Mouse (Mus musculus) limb, embryonic 12.5 days (tissue): ENCODE measurements around the gene Lgi2. TPM values are rescaled to one million over a fixed set of nuclear protein-coding genes. Genes with fewer than 3 reads are reported as not detected.

ENCODE experiments used
- ATAC-seq: fragments of 200-750 bp; cut with Nextera tagmentation; 2 replicates; pipeline ENCODE4 v1.8.0; 2017; ENCODE audit warnings: low read depth, moderate TSS enrichment; ENCODE audit not compliant: insufficient number of reproducible peaks, insufficient read depth, low FRiP score, low TSS enrichment
- H3K27ac ChIP-seq: fragments of 300-500 bp; sonication (generic); 2 replicates; pipeline ENCODE4 v1.5.1; 2016; ENCODE audit warnings: mild to moderate bottlenecking, moderate library complexity
- H3K27me3 ChIP-seq: fragments of 300-500 bp; sonication (generic); 2 replicates; pipeline ENCODE4 v1.6.1; 2016; ENCODE audit warnings: mild to moderate bottlenecking, moderate library complexity
- H3K36me3 ChIP-seq: fragments of 300-500 bp; sonication (generic); 2 replicates; pipeline ENCODE4 v1.6.1; 2016; ENCODE audit warnings: mild to moderate bottlenecking, moderate library complexity
- H3K4me1 ChIP-seq: fragments of 300-500 bp; sonication (generic); replicated peaks from 2 replicates; pipeline ENCODE4 v1.6.1; 2016
- H3K4me2 ChIP-seq: fragments of 300-500 bp; sonication (generic); 2 replicates; pipeline ENCODE4 v1.6.1; 2016; ENCODE audit warnings: mild to moderate bottlenecking, moderate library complexity
- H3K4me3 ChIP-seq: fragments of 300-500 bp; sonication (generic); replicated peaks from 2 replicates; pipeline ENCODE4 v1.5.1; 2016; ENCODE audit warnings: mild to moderate bottlenecking
- H3K9ac ChIP-seq: fragments of 300-500 bp; sonication (generic); replicated peaks from 2 replicates; pipeline ENCODE4 v1.6.1; 2016; ENCODE audit warnings: mild to moderate bottlenecking, moderate library complexity
- H3K9me3 ChIP-seq: fragments of 300-500 bp; sonication (generic); 2 replicates; pipeline ENCODE4 v1.6.1; 2016; ENCODE audit warnings: mild to moderate bottlenecking, moderate library complexity
- WGBS: fragments of 180-500 bp; shearing (Covaris S2); methylation state at CpG from one replicate; pipeline ENCODE4 v1.1.7; 2016; 5-methylcytosine and 5-hydroxymethylcytosine counted together
- polyA plus RNA-seq: library from polyadenylated mRNA; unstranded; fragments of >200 nt; fragmentation: Nextera tagmentation; extraction: Ambion mirVana; gene quantifications from 2 replicates; pipeline ENCODE4 v1.2.1, GENCODE M21; 2016

Gene Lgi2
- polyA plus RNA-seq, result 1.2 and 1.3 TPM in 2 replicates

- Histone ChIP-seq H3K27ac (no peak within 1 kb of the TSS), H3K4me3 (peak within 1 kb of the TSS; percentile 70), H3K9me3 (peaks cover 12% of the 10 kb centered on the region), H3K9ac (peak within 1 kb of the TSS; percentile 74), H3K4me1 (peaks cover 12% of the 10 kb centered on the region), H3K4me2 (peak within 1 kb of the TSS; percentile 95), H3K36me3 (no peaks in the 10 kb centered on the region), H3K27me3 (peaks cover 30% of the 10 kb centered on the region)
- WGBS, result 2% methylated on average over 26 of the region's 83 CpGs
- ATAC-seq, result peak; percentile 60
Observed at GRCm38 (mm10) chr5:52565813-52566531, at the start of gene Lgi2. TSS of gene Lgi2 (minus strand) at chr5:52566462.

- H3K9ac ChIP-seq, result no peak overlapping the region
- ATAC-seq, result no peak
- peaks cover 40% of the 10 kb centered on the region for H3K4me1 ChIP-seq
- peaks cover 15% of the 10 kb centered on the region for H3K27me3 ChIP-seq
- no peaks in the 10 kb centered on the region for H3K36me3 ChIP-seq
- 42% methylated on average over 9 of the region's 9 CpGs for WGBS
- peaks cover 7% of the 10 kb centered on the region; the same call in 1 of the 2 replicates for H3K9me3 ChIP-seq
- no peak overlapping the region for H3K4me3 ChIP-seq
- H3K27ac ChIP-seq, result no peak overlapping the region
- H3K4me2 ChIP-seq, result no peak overlapping the region
Observed at GRCm38 (mm10) chr5:52615421-52615820, 49.2 kb upstream of the Lgi2 start.

- Histone ChIP-seq H3K27me3 (peaks cover 15% of the 10 kb centered on the region), H3K4me3 (no peak overlapping the region), H3K36me3 (no peaks in the 10 kb centered on the region), H3K4me1 (peaks cover 43% of the 10 kb centered on the region), H3K4me2 (no peak overlapping the region), H3K9ac (no peak overlapping the region), H3K9me3 (peaks cover 7% of the 10 kb centered on the region; the same call in 1 of the 2 replicates), H3K27ac (no peak overlapping the region)
- no peak for ATAC-seq
- WGBS, result 84% methylated on average over 4 of the region's 4 CpGs
Observed at GRCm38 (mm10) chr5:52614686-52615085, 48.4 kb upstream of the Lgi2 start.

GRCm38 (mm10) chr5:52612776-52613175 is 46.5 kb upstream of the Lgi2 start:
- ATAC-seq, result no peak
- no peak overlapping the region for H3K27ac ChIP-seq
- H3K9me3 ChIP-seq, result peaks cover 14% of the 10 kb centered on the region; the same call in 1 of the 2 replicates
- H3K9ac ChIP-seq, result no peak overlapping the region
- no peaks in the 10 kb centered on the region for H3K36me3 ChIP-seq
- H3K4me1 ChIP-seq, result peaks cover 30% of the 10 kb centered on the region
- 91% methylated on average over 6 of the region's 8 CpGs for WGBS
- no peak overlapping the region for H3K4me3 ChIP-seq
- no peak overlapping the region for H3K4me2 ChIP-seq
- H3K27me3 ChIP-seq, result peaks cover 8% of the 10 kb centered on the region

GRCm38 (mm10) chr5:52611315-52611895 is 45.1 kb upstream of the Lgi2 start:
- Histone ChIP-seq H3K4me2 (no peak overlapping the region), H3K27ac (no peak overlapping the region)
- WGBS, result 78% methylated on average over 10 of the region's 10 CpGs

GRCm38 (mm10) chr5:52610306-52610705 is 44.0 kb upstream of the Lgi2 start:
- H3K9me3 ChIP-seq, result peaks cover 19% of the 10 kb centered on the region; the same call in 1 of the 2 replicates
- peaks cover 17% of the 10 kb centered on the region for H3K4me1 ChIP-seq
- H3K36me3 ChIP-seq, result no peaks in the 10 kb centered on the region
- no peak overlapping the region for H3K4me3 ChIP-seq
- WGBS, result 47% methylated on average over 4 of the region's 4 CpGs
- H3K27ac ChIP-seq, result no peak overlapping the region
- no peak overlapping the region for H3K9ac ChIP-seq
- peaks cover 6% of the 10 kb centered on the region for H3K27me3 ChIP-seq
- no peak overlapping the region for H3K4me2 ChIP-seq
- ATAC-seq, result no peak

More at GRCm38 (mm10) chr5:52611315-52611895, 45.1 kb upstream of the Lgi2 start:
- Histone ChIP-seq H3K27me3 (peaks cover 6% of the 10 kb centered on the region), H3K4me3 (no peak overlapping the region), H3K36me3 (no peaks in the 10 kb centered on the region), H3K9ac (no peak overlapping the region), H3K4me1 (peaks cover 23% of the 10 kb centered on the region), H3K9me3 (peaks cover 19% of the 10 kb centered on the region; the same call in 1 of the 2 replicates)
- ATAC-seq, result no peak

GRCm38 (mm10) chr5:52609672-52610071 is 43.4 kb upstream of the Lgi2 start:
- H3K36me3 ChIP-seq, result no peaks in the 10 kb centered on the region
- H3K27me3 ChIP-seq, result peaks cover 6% of the 10 kb centered on the region
- no peak overlapping the region for H3K9ac ChIP-seq
- peaks cover 19% of the 10 kb centered on the region; the same call in 1 of the 2 replicates for H3K9me3 ChIP-seq
- no peak overlapping the region for H3K4me2 ChIP-seq
- H3K27ac ChIP-seq, result no peak overlapping the region
- H3K4me3 ChIP-seq, result no peak overlapping the region
- WGBS, result 79% methylated on average over 10 of the region's 10 CpGs
- H3K4me1 ChIP-seq, result peaks cover 17% of the 10 kb centered on the region
- ATAC-seq, result no peak

GRCm38 (mm10) chr5:52604582-52605041 is 38.4 kb upstream of the Lgi2 start:
- peaks cover 12% of the 10 kb centered on the region; the same call in 1 of the 2 replicates for H3K9me3 ChIP-seq
- H3K9ac ChIP-seq, result no peak overlapping the region
- no peaks in the 10 kb centered on the region for H3K36me3 ChIP-seq
- H3K4me2 ChIP-seq, result no peak overlapping the region
- peaks cover 16% of the 10 kb centered on the region for H3K4me1 ChIP-seq
- no peak overlapping the region for H3K4me3 ChIP-seq
- peaks cover 31% of the 10 kb centered on the region for H3K27me3 ChIP-seq
- 13% methylated on average over 6 of the region's 6 CpGs for WGBS
- H3K27ac ChIP-seq, result 0 out of 2 replicates have a peak overlapping the region, but pooled peaks have one; percentile 17
- peak; percentile 81; the same call in 1 of the 2 replicates for ATAC-seq

- no peak for ATAC-seq
- Histone ChIP-seq H3K4me1 (no peaks in the 10 kb centered on the region), H3K36me3 (no peaks in the 10 kb centered on the region), H3K27ac (no peak overlapping the region), H3K9me3 (peaks cover 7% of the 10 kb centered on the region; the same call in 1 of the 2 replicates), H3K4me2 (no peak overlapping the region), H3K4me3 (no peak overlapping the region), H3K27me3 (no peaks in the 10 kb centered on the region), H3K9ac (no peak overlapping the region)
- 86% methylated on average over 9 of the region's 9 CpGs for WGBS
Observed at GRCm38 (mm10) chr5:52590612-52591011, 24.4 kb upstream of the Lgi2 start.

- no peak overlapping the region for H3K4me3 ChIP-seq
- no peak overlapping the region for H3K4me2 ChIP-seq
- WGBS, result 86% methylated on average over 4 of the region's 4 CpGs
- H3K9me3 ChIP-seq, result peaks cover 7% of the 10 kb centered on the region; the same call in 1 of the 2 replicates
- ATAC-seq, result no peak
- H3K9ac ChIP-seq, result no peak overlapping the region
- no peaks in the 10 kb centered on the region for H3K36me3 ChIP-seq
- H3K27me3 ChIP-seq, result no peaks in the 10 kb centered on the region
- H3K4me1 ChIP-seq, result no peaks in the 10 kb centered on the region
- H3K27ac ChIP-seq, result no peak overlapping the region
Observed at GRCm38 (mm10) chr5:52588650-52589049, 22.4 kb upstream of the Lgi2 start.

- no peaks in the 10 kb centered on the region for H3K4me1 ChIP-seq
- H3K27me3 ChIP-seq, result no peaks in the 10 kb centered on the region
- peaks cover 7% of the 10 kb centered on the region; the same call in 1 of the 2 replicates for H3K9me3 ChIP-seq
- H3K27ac ChIP-seq, result no peak overlapping the region
- no peak overlapping the region for H3K4me2 ChIP-seq
- WGBS, result 87% methylated on average over 9 of the region's 9 CpGs
- no peak for ATAC-seq
- no peak overlapping the region for H3K4me3 ChIP-seq
- H3K9ac ChIP-seq, result no peak overlapping the region
- no peaks in the 10 kb centered on the region for H3K36me3 ChIP-seq
Observed at GRCm38 (mm10) chr5:52587291-52587733, 21.1 kb upstream of the Lgi2 start.
